Mouse (Mus musculus) kidney, postnatal 14 days (tissue): ENCODE measurements around the gene Pign.

Source experiments
- DNase-seq: peaks from one replicate; pipeline ENCODE4 v3.0.0; 2022; ENCODE audit warnings: mixed read lengths

Pign gene

GRCm38 (mm10) chr1:105663171-105663961 lies at the start of gene Pign, which contains the start of gene Relch:
Pign (minus strand) TSS chr1:105663677.
Relch (plus strand) TSS chr1:105663861.
- DNase-seq, result peak; percentile 100

GRCm38 (mm10) chr1:105712822-105713221 lies 49.3 kb upstream of the Pign start:
- DNase-seq, result no peak

GRCm38 (mm10) chr1:105711227-105711626 lies 47.8 kb upstream of the Pign start:
- DNase-seq, result peak; percentile 18

DNA sequence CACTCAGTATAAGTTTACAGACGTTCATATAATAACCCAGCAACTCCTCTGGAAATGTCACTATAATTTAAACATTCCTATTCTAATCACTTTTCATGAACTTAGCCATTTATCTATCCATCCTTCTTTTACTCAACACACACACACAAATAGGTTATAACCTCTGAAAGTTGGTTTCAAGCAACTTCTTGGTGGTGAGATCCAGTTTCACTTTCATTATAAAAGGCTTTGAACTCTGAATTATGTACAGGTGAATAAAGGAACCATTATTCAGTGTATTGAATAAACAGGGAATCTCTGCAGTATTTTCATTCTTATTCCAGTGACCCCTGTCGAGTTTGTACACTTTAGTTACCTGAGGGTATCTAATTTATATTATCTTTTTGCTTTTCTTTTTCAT lies 45.9 kb upstream of the Pign start:
- DNase-seq, result no peak

- DNase-seq, result no peak
Measured at GRCm38 (mm10) chr1:105700984-105701530, 37.6 kb upstream of the Pign start.

DNA sequence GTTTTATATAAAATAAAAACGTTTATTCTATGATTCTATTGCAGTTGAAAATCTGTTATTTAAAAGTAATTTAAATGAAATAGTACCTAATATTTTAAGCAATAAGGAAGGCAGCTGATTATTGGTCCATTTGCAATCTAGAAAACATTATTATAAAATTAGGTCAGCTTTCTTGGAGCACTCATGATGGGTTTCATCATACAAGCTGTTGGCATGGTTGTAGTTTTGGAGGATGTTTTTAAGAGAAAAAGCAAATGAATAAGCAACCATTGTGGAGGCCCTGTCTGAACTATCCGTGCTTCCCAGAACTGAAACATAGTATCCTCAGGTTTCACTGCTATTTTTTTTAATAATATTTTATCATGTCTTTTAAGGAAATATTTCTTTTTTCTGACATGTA lies 32.1 kb upstream of the Pign start:
- no peak for DNase-seq

- DNase-seq, result no peak
Measured at GRCm38 (mm10) chr1:105685501-105685900, 22.0 kb upstream of the Pign start.

DNA sequence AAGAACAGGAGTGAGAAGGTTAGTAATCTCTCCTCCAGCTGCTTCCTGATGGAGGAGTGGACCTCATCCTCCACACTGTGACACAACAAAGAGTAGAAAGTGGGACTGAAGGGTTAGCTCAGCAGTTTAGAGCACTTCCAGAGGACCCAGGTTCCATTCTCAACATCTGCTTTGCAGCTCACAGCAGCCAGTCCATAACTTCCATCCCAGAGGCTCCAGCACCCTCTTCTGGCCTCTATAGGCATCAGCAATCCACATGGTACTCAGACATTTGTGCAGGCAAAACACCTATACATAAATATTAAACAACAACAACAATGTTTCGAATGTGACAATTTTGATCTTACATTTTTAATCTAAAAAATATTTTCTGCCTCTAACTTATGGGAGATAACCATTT lies 17.1 kb upstream of the Pign start:
- peak; percentile 35 for DNase-seq

DNA sequence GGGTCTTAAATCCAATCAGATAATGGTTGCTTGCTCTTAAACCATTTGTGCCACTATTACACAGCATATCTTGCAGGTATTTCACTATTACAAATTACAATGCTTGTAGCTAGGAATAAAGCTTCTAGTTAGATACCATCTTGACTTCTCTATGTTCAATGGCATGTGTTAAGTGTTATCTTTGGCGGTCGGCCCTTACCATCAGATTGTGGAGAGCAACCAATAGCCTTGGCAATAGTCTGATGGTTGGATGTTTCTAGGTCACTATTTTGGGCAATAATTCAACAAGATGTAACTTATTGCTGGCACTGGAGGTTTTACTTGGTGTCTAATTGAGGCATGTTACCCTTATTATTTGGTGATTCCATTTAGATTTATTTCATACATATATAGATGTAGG lies 11.3 kb upstream of the Pign start:
- no peak for DNase-seq

GRCm38 (mm10) chr1:105669700-105670099 lies 6.2 kb upstream of the Pign start:
- DNase-seq, result no peak

DNA sequence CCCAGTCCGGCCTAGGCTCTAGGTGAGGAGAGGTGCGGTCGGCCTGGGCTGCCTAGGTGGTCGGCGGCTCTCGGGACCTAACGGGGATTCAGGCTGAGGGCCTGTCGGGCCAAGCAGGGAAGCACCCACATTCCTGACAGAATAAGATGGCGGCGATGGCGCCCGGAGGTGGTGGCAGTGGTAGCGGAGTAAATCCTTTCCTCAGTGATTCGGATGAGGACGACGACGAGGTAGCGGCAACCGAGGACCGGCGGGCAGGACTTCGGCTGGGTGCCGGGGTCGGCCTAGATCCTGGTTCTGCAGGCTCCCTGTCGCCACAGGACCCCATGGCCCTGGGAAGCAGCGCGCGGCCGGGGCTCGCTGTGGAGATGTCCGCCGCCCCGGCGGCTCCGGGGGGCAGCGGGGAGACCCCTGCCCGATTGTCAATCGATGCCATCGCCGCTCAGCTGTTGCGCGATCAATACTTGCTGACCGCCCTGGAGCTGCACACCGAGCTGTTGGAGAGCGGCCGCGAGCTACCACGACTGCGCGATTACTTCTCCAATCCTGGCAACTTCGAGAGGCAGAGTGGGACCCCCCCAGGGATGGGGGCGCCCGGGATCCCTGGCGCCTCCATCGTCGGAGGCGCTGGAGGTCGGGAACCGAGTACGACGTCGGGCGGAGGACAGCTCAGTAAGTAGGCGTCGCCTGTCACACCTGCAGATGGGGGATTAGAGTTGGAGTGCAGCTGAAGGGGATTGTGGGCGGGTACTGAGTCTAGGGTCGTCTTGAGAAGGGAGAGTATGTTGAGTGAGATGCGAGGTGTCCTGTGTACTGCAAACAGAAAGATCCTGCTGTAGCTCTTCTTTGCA lies 710 bp upstream of the Pign start:
- DNase-seq, result peak; percentile 12

DNA sequence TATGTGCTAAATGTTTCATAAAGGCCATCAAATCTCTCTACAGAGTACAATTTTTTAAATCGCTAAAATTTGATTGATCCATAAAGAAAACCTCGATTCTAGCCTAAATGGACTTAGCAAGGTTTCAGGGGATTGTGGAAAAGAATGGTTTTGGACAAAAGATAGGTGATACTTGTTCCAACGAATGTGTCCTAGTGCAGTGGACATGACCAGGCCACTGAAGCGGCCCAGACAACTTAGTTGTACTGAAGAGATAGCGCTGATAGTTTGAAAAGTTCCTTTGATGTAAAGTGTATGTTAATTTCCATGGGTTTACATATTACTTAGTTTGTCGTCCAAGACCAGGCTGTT lies 682 bp downstream of the Pign start:
- no peak for DNase-seq

DNA sequence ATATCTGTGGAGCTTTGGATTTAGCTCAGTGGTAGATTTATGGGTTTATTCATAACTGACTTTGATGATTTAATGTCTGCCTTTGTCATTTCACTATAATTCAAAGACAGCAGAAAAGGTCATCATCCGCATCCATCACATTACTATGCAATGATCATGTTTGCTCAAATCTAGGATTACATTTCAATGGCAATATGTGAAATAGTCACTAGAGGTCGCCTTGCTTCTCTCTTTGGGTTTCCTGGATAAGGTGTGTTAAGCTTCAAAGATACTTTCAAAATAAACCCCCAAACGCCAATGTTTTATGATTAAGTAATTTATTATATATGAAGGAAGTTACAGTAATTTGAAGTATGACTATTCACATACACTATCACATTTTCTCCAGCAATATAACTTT lies 3.5 kb downstream of the Pign start:
- peak; percentile 59 for DNase-seq

DNA sequence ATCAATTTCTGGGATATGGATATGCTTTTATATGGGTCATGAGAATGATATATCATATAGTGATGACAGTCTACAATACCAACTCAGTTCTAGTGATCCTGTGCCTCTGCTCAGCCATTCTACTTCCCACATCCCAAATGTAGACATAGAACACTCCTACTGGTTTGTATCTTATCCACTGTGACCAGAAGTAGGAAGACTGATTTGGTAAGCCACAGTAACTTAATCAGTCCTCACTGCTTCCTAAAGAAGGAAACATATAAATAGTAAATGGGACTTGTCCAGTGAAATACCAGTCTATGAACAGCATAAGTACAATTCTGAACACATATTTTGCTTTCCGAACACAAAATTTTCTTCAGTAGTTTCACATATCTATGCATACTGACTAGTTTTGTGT lies 9.5 kb downstream of the Pign start:
- no peak for DNase-seq

- DNase-seq, result no peak
Measured at GRCm38 (mm10) chr1:105650650-105651049, 12.8 kb downstream of the Pign start.

- DNase-seq, result no peak
Measured at GRCm38 (mm10) chr1:105644093-105644492, 19.4 kb downstream of the Pign start.

- peak; percentile 38 for DNase-seq
Measured at GRCm38 (mm10) chr1:105630481-105630880, 33.0 kb downstream of the Pign start.

DNA sequence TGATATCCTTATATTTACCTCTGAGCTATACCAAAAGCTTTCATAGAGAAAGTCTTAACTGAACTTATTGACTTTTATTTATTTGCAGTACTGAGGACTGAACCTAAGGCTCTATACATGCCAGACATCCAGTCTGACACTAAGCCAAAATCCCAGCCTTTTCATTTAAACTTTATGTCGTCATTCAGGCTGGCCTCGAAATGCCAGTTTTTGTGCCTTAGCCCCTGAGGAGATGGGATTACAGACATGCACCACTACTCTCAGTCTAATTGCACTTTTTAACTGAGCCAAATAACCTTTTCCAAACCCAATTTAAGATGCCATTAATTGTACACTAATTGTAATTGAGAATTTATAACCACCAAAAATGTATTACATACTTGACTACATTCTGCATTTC lies 73.8 kb downstream of the Pign start:
- no peak for DNase-seq

DNA sequence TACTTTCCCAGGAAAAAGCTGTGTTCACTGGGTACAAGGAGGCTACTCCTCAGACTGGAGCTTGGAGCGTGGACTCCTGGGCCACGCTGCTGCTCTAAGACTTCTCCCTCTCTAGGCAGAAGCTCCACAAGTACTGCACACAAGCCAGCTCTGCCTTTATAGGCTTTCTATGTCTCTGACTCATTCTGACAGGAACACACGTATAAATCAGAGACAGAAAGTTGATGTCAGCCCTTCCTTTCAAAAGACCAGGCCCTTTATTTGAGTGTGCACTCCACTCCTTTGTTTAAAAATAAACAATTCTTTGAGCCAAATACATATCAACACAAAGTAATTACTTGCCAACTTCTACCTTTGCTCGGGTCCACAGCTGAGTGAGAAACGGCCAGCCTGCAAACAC lies 74.8 kb downstream of the Pign start:
- DNase-seq, result peak; percentile 6

DNA sequence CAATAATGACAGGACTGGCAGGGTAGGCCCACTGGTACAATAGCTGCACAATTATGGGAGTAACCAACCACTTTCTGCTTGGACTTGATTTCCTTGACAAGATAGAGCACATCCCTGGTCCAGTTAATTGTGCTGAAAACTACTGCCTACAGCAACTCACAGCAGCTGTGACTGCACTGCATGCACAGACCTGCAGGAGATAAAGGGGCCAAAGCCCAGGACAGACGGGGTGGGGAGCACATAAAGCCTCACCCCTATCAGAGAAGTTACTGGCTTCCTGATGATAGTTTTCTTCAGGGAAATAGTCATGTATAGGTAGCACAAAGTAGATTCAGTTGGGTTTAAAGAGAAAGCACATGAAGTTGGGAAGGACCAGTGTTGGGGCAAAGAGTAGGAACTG lies 80.7 kb downstream of the Pign start:
- DNase-seq, result no peak

GRCm38 (mm10) chr1:105580909-105581308 lies 82.6 kb downstream of the Pign start:
- no peak for DNase-seq

DNA sequence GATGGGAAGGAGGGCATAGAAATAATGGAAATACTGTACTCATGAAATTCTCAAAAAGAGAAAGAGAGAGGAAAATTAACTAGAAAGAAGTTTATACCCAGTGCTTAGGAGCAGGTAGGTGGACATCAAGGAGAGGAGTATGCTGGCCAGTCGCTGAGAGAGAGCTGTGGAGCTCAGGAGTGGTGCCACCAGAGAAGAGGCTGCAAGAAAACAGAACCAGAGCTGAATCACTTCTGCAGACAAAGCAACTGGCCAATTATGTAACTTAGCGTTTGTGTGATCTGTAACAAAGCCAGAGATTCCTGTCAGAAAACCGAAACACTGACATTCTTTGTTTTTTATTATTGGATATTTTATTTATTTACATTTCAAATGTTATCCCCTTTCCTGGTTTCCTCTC lies 97.4 kb downstream of the Pign start:
- DNase-seq, result no peak

- DNase-seq, result no peak
Measured at GRCm38 (mm10) chr1:105564289-105564688, 99.2 kb downstream of the Pign start.

DNA sequence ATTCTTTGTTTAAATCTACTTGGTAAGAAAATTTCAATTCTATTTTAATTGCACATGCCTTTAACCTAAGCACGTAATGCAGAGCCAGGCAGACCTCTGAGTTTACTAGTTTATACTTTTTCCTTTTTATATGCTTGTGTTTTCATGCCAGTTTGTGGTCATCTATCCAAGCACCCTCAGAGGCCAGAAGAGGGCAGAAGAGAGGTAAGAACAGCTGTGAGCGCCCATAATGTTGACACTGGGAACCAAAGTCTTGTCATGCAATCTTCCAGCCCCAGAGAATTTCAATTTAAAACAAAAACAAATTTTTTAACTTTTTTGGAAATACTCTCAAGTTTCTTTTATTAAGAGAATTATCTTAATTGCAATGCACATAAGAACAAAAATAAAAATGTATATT lies 99.7 kb downstream of the Pign start:
- no peak for DNase-seq
